Mouse (Mus musculus) stomach, postnatal 0 days (tissue): ENCODE measurements at regions not wholly inside any gene's neighbourhood (a gene's known extent, or its start where the extent isn't known, plus 50 kb on each side); places are given as distances from the start of the nearest gene placed in this dataset.

Experiments
- CTCF ChIP-seq: IDR thresholded peaks from 2 replicates; pipeline ENCODE4 v1.5.1; 2016; ENCODE audit warnings: antibody characterized with exemption, low read depth, mild to moderate bottlenecking, moderate library complexity
- EP300 ChIP-seq: optimal IDR thresholded peaks from 2 replicates; pipeline ENCODE3; 2016; ENCODE audit warnings: antibody characterized with exemption

DNA sequence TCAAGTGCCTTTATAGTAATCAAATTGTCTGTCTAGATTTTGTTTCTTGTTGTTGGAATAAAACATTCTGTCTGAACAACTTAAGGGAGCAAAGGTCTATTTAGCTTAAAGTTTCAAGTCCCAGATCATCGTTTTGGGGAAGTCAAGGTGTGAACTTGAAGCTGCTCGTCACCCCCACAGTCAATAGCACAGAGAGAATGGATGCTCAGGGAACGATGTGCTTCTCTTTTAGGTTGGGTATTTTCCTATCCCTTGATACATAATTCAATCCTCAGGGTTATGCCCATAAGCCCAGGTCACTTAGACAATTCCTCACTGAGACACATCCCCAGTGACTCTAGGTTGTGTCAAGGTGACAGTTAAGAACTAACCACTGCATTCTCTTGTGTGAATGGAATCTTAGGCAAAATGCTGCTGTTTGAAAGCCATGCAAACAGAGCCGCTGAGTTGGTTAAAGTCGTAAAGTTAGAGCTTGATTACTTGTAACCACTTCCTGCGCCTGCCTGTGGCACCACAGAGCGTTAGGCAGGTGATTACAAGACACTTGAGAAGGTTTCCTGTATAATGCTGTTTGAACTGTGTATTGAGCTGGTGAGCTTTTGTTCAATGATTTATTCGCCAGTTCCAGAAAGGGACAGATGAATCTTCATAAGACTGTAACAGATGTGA is 170.2 kb downstream of the Btg1 start:
- TF ChIP-seq CTCF (no peak), EP300 (no peak)
